Mouse (Mus musculus) heart, adult 18-20 months (tissue): ENCODE results near the gene Rd3l. TPM values are rescaled to one million over a fixed set of nuclear protein-coding genes. Genes with fewer than 3 reads are reported as not detected.

Experiments used
- DNase-seq, 2 experiments: peaks; one replicate each; pipeline ENCODE4 v3.0.0; 2021 to 2022; ENCODE audit warnings: mixed read lengths in 1 of 2
- long read RNA-seq, 2 experiments: library from polyadenylated mRNA; stranded (forward); transcript quantifications; one replicate each; pipeline ENCODE4 v2.0.0; 2021
- total RNA-seq, 2 experiments: library from RNA; stranded (reverse); gene quantifications; 2 replicates each; pipeline ENCODE4 v1.2.3; 2021

The Rd3l gene
- under 1 TPM; 0.30 to 0.49 TPM for total RNA-seq
- long read RNA-seq, experiment 1, partial matches to known transcripts = 0 of 1 reads
- long read RNA-seq, experiment 1, other reads (novel, unspliced or antisense) = 0 of 1 reads
- long read RNA-seq, experiment 2 = 0 reads

DNA sequence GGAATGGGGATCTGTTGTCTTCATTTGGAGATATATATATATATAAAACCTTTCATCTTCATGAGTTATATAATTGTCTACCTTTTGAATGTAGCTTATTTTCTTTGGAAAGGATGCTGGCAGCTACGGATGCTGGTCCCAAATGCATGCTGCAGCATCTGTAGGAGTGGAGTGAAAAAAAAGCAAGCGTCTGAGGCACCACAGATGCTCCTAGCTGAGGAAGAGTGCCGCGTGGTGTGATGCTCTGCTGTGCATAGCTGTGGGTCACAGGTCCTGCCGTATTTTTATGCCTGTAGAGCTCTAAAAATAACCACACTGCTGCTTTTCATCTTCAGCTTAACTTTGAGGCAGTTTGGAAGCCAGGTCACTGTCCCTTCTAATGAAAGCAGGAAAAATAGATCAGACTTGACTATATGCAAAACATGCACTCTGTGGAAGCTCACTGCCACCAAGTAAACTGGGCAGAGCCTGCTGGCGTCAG, at the start of gene Rd3l:
TSS of gene Rd3l (minus strand) at position 431 of the 481 bp plus-strand sequence.
- DNase-seq = no peak

DNA sequence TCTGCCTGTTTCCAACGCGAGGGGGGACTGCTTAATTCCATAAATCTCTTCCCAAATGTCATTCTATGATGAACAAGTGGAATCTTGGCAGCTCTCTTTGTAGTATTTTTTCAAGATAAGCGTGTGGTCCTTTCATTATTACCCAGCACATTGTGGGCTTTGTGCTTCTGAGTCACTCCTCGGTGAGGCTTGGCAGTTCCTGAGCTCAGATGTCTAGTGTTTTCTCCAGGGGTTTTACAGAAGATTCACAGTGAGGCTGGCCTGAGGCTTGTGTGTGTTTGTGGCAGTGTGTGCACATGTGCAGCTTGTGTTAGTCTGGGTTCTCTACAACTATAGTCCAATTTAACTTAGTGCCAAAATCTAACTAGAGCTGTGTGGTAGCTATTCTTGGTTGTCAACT, 46.3 kb upstream of the Rd3l start:
- DNase-seq = no peak

DNA sequence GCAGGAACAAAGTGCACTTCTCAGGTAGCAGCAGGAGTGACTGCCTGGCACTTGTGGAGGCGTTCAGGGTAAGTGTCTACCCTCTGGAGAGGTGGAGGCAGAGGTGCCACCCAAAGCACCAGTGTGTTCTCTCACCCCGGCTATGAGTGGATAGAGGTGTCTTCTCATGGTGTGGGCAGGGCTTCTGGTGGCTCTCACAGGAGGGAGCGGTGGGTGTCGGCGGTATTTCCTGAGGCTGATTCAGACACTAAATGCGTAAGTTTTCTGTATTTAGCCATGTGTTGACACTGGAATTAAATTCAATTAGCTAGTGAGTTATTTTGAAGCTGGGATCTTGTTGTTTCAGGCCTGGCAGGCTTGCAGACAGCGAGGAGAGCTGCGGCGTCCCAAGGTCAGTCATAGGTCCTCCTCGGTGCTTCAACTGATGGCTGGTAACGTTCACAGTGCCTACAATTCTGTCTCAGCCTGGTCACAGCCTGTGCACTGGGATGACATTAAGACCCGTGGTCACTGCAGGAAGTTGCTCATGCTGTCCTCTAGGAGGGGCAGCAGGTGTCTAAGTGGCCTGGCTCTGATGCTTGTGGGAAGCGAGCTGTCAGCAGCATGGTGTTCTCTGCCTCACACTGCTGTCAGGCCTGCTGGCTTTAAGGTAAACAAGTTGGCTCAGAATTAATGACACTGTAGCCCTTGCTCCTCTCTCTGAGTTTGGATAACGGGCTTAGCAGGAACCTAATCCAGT, 45.0 kb upstream of the Rd3l start:
- DNase-seq = no peak

DNA sequence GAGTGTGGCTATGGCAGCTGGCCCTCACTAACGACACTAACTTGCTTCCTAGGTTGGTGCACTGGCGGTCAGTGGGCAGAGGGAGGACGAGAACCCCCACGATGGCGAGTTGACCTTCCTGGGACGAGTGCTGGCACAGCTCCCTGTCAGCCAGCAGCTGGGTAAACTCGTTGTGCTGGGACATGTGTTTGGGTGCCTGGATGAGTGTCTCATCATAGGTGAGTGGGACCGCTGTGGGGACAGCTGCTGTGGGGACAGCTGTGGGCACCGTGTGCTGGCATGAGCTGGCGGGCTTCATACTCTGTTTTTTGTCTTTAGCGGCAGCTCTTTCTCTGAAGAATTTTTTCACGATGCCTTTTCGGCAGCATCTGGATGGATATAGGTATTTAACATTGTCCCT, 44.3 kb upstream of the Rd3l start:
- no peak for DNase-seq

DNA sequence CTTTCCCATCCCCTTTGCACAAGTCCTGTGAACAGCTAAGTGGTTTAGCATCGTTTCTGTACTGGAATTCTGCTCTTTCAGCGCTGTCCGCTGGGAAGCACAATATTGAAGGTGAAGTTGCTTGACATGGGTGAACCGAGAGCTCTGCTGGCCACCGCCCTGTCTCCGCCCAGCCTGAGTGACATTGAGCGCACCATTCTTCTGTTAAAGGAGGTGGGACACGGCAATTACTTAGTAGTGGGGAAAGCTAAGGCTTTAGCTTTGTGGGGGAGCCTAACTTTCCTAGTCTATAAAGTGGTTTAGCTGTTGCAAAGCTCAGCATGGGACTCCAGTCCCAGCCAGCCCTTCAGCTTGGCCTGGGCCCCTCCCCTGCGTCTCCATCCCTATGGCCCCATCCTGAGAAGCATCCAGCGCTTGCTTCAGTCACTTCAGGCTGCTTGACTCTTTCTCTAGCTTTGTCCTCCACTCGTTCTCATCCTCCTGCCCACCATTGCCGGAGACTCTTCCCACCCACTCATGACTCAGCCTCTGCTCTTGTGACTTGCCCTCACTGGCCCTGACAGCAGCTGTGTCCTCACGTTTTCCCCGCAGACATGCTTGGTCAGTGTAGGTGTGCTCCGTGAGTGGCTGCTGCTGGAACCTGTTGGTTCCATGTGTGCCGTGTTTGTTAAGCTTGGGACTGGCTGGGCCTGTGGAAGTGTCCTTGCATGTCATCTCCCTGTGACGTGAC, 43.6 kb upstream of the Rd3l start:
- DNase-seq = no peak

DNA sequence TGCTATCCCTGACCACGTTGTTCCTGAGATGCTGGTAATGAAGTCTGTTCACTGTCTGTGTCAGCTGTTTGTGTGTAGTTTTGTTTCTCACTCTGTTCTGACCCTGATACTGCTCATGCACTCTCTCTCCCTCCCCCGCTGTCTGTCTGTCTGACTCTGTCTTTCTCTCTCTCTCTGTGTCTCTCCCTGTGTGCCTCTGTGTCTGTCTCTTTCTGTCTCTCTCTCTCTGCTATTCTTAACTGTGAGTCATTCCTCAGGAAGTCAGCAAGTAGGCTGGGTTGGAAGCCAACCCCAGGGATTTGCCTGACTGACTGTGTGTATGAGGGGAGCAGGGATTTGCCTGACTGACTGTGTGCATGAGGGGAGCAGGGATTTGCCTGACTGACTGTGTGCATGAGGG, 42.2 kb upstream of the Rd3l start:
- peak in 1 of 2 experiments; percentile 10 for DNase-seq

DNA sequence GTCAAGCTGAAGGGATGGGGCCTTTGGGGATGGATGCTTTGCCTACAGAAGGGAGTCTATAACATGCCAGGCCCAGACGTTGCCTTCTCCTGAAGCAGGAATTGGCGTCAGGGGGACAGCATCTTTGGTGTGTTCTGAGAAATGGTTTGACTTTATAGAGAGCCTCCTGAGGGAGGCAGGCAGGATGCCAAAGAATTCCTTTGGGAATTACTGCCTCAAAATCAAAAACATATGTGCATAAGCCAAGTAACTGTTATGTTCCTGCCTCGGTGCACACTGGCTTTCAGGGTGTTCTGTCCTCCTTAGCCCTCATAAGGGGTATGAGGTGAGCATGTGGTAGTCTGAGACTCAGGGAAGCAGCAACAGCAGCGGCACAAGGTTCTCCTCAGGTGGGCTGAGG, 35.2 kb upstream of the Rd3l start:
- no peak for DNase-seq

DNA sequence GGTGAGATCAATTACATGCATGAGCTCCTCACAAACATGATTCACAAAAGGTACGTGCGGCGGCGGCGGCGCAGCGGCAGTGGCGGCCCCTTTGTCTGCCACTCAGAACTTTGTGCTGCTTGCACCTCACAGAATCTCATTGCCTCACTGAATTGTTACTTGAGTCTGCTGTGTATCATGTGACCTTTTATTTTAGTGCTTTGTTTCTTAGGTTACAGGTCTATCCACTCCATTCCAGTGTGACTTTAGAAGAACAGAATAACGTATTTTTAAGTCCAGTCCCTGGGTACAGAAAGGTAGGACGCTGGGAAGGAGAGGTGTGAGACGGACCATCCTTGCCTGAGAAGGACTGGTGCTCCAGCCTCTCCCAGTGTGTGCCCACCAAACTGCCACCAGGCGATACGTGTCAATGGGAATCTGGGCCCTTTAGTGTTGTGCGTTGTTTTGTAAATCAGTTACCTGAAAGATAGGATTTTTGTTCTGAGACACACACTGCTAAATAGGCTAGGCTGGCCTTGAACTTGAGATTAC, 32.2 kb upstream of the Rd3l start:
- no peak for DNase-seq

DNA sequence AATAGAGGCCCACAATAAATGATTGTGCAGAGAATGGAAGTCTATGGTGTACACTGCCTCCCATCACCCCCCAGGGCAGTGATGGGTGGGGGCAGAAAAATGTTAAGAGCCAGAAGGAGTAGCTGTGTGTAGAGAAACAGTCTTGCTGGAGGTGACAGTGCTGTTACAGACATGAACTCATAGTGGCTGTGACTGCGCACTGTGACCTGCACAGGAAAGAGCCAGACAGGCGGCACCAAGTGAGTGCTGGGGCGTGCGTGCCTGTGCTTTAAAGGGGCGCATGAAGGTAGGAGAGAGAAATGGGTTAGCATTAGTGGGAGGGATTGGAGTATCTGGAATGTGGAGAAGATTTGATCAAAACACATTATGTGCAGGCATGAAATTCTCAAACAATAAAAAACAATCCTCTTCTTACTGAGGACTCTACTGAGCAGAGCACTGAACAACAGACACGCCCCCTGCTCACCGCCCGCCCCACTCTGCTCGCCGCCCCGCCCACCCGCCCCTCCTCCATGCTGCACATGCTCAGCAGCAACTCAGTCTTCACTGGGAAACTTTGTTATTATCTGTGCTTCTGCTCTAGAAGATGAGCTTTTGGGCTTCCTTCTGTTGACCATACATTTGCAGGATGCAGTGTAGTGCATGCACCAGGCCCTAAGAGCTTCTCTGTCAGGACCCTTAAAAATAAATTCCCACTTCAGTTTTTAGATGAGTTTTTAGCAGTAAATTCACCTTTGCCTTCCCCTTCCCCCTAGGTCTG, 31.6 kb upstream of the Rd3l start:
- DNase-seq = no peak

DNA sequence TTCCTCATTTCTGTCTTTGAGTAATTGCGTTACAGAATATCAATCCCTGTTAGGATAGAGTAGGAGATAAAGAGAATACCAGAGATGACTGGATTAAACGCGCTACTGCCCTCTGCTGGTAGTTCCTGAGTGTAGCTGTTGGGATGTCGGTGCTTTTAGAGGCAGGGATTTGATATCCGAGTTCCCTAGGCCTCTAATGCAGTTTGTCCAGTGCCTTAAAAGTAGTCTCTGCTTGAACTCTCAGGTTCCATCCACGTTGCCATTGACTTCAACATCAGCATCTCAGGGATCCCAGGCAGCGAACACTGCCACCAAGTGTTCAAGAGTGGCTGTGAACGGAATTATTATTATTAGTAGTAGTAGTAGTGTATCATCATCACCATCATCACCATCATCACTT, 20.1 kb upstream of the Rd3l start:
- DNase-seq = peak; percentile 38 to 82

DNA sequence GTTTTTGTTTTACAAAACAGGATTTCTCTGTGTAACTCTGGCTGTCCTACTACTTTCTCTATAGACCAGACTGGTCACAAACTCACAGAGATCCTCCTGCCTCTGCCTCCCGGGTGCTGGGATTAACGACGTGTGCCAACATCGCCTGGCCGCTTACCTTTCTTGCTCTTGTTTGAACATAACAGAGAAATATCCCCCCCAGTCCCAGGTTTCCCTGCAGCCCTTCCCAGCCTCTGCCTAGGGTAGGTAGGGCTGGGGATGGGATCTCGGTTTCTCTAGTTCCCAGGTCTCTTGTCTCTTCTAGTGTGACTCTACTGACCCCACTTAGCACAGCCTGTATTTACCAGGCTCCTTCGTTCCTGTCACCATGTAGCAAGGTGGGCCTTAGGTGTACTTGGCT, 18.6 kb upstream of the Rd3l start:
- DNase-seq = no peak

DNA sequence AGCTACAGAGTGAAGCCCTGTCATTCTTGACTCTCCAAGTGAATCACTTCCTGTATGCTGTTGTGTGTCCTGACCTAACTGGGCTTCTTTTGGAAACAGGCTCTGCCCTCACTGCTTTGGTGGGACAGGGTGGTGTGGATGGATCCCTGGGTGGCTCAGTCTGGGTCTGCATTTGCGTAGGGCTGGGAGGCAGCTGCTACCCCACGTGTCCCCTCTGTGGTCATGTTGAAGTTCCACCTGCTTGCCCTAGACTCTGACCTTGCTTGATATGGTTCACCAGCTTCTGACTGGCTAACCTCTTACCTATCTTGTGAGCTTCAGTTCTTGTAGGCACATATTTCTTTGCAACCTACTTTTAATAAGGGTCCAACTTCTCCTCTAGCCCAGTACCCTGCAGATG, 14.0 kb upstream of the Rd3l start:
- DNase-seq = no peak

DNA sequence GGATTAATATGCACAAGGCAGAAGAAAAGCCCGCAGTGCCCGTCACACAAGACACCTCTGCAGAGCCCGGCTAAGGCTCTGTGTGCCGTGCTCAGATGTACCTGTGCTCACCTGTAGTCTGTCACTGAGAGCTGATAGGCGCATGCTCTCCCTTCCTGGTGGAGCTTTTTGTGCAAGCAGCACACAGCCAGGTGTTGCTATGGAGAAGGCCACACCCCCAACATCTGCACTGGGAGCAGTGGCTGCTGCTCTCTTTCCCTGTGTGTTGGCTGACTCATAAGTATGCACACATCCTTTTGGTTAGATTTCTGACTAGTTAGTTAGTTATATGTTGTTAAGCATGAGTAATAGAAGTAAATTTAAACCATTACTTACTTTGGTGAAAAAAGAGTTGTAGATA, 11.5 kb upstream of the Rd3l start:
- no peak for DNase-seq

DNA sequence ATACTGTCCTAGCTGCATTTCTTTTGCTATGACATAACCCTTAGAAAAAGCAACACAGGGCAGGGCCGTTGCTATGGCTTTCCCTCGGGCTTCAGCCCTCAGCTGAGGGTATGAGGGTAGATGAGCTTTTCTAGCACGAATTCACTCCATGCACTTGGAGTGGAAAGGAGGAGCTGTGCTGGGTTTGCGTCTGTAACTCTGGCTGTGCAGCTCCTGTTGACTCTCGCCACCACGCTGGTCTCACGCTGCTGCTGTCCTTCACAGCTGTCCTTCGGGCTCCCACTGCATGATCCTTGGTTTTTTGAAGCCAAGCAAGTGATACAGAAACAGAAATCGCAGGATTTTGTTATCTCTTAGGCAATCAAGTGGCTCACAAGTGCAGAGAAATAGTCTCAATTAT, 5.6 kb upstream of the Rd3l start:
- no peak for DNase-seq

DNA sequence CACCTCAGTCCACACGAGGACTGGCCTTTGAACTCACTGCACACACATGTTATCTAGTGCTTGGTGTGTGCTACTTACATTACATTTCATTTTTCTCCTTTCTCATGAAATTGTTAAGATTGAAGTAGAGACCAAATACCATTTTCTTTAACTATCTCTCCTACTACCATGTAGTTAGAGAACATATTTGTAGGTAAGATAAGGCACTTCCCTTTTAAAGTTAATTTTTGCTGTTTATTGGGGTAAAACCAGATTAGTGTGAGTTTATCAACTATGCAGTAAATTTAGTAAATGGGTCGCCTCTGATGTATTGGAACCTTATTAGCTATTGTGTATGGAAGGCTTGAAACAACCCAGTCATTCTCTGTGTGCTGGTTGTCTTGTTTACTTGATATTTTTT, 2.0 kb upstream of the Rd3l start:
- no peak for DNase-seq

DNA sequence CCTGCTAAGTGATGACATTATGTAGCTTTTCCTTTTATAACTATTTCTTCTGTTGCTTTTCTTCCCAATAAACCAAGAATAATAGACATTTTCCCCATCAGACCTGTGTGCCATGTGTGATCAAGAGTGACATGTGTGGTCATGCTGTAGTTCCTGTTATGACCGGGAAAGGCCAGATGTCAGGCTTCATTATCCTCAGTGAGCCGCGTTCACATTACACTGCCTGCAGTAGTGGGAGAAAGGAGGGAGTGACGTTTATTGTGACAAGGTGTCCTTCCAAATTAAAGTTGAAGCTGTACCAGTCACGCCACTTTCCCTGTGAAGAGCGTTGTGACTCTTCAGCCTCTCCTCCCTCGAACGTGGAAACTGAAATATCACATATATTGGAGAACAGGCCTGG, 714 bp upstream of the Rd3l start:
- DNase-seq = no peak

DNA sequence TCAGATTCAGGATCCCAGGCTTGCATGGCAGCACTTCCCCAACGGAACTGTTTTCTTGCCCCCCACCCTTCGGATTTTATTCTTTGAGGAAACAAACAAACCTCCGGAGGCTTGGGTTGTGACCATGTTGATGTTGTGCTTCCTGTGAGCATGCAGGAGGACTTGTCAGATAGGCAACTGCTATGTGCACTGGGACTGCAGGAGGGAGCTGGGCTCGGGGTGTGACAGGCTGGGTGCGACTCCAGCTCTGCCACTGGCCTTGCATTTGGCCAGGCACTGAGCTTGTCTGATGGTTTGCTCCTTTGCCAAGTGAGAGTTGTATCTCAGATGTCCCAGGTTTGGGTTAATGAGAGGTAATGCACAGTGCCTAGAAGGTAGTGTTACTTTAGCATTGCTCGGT, 2.8 kb downstream of the Rd3l start:
- no peak for DNase-seq

DNA sequence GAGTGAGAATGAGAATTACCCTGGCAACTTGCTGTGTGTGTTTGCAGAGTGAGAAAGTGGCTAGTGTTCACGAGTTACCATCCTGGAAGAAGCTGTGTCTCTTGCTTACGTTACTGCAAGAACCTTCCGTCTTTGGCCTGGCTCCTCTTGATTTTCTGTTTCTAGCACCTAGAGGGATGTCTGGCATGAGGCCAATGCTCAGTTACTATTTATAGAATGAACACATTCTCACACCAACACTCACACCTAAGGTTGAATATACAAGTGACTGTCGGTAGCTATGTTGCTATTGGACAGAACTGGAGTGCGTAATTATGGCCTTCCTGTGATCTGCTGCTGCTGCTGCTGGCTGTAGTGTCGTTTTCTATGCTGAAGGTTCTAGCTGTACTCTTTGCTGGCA, 4.0 kb downstream of the Rd3l start:
- peak; percentile 23 to 35 for DNase-seq

DNA sequence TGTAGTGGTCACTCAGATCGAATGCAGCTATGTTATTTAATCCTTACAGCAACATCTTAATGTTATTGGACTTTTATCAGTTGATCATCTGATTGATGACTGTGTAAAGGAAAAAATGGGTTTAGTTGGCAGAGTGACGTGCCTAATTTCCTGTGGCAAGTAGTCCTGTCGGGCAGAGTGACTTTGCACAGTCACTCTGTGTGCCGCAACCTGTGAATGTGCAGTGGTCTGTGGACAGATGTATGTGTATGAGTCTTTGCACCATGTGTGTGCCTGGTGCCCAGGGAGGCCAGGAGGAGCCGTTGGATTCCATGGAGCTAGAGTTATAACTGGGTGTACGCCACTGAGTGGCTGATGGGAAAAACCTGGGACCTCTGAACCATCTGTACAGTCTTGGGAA, 6.5 kb downstream of the Rd3l start:
- no peak for DNase-seq

DNA sequence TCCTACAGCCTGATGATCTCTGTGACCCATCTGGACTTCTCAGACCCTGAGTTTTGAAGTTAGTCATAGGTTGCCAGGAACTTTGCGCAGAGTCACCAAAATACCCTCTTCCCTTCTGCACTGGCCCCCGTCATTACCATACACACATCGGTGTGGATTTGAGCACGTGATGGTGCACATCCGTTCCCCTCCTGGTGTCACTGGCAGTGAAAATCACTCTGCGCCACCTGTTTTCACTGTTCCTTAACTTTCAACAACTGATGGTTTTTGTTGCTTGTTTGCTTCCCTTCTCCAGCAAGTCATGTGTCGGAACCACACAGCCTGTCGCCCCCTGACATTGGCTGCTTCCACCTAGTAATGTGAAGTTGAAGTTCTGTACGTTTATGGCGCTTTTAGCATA, 8.6 kb downstream of the Rd3l start:
- DNase-seq = no peak

DNA sequence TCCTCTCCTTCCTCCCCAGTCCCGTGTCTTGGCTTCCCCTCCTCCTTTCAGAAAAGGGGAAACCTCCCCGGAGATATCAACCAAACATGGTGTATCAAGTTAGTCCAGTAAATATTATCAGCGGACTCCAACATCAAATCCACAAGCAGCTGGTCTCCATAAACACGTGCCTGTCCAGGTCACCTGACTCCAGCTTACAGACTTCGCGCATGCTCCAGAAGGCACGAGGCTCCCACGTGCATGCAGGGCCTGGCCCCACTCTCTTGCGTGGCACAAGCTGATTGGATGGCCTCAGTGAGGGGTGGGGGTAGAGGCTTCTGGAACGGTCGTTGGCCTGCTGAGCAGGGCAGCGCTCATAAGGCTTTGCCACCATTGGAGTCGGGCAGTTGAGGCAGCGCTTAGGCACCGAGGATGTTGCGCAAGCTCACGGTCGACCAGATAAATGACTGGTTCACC, 9.9 kb downstream of the Rd3l start, which contains the start of gene Tdrd9:
TSS of gene Tdrd9 (plus strand) at position 329 of the 456 bp plus-strand sequence.
- no peak for DNase-seq

DNA sequence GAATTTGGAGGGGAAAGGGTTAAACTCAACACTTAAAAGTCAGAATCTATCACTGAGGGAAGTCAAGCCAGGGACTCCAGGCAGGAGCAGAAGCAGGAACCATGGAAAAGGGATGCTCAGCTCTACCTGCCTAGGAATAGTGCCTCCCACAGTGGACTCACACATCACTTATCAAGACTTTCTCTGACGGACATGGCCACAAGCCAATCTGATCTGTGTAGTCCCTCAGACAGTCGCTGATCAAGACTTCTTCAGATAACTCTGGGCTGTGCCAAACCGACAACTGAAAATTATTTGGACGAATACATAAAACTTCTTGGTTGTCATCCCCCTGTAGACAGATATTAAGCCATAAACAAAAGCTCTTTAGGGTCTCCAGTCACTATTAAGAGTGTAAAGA, 11.0 kb downstream of the Rd3l start:
- no peak for DNase-seq
